Mouse (Mus musculus) lung, embryonic 14.5 days (tissue): ENCODE measurements at regions not wholly inside any gene's neighbourhood (a gene's known extent, or its start where the extent isn't known, plus 50 kb on each side); places are given as distances from the start of the nearest gene placed in this dataset.
"Not testable (repeated sequence)": the region's sequence is repeated elsewhere in the genome, so short reads cannot be mapped to it uniquely, and the experiment has no call there.

Experiments
- ATAC-seq: fragments of 200-750 bp; cut with Nextera tagmentation; 2 replicates; pipeline ENCODE4 v1.8.0; 2017; ENCODE audit warnings: mild to moderate bottlenecking, moderate TSS enrichment, moderate library complexity; ENCODE audit not compliant: insufficient read depth
- DNase-seq: peaks from one replicate; pipeline ENCODE4 v3.0.0-alpha.2; 2015
- H3K27ac ChIP-seq: fragments of 300-500 bp; sonication (generic); 2 replicates; pipeline ENCODE4 v1.5.1; 2014; ENCODE audit warnings: low read depth, mild to moderate bottlenecking, moderate library complexity
- H3K27me3 ChIP-seq: fragments of 300-500 bp; sonication (generic); 2 replicates; pipeline ENCODE4 v1.6.1; 2014; ENCODE audit warnings: low read length, control low read depth; ENCODE audit not compliant: insufficient read depth
- H3K36me3 ChIP-seq: fragments of 300-500 bp; sonication (generic); 2 replicates; pipeline ENCODE4 v1.6.1; 2014; ENCODE audit warnings: control low read depth; ENCODE audit not compliant: insufficient read depth
- H3K4me1 ChIP-seq: fragments of 300-500 bp; sonication (generic); 2 replicates; pipeline ENCODE4 v1.6.1; 2014; ENCODE audit warnings: antibody characterized with exemption, control low read depth; ENCODE audit not compliant: insufficient read depth
- H3K4me2 ChIP-seq: fragments of 300-500 bp; sonication (generic); 2 replicates; pipeline ENCODE4 v1.6.1; 2014; ENCODE audit warnings: mild to moderate bottlenecking
- H3K4me3 ChIP-seq: fragments of 300-500 bp; sonication (generic); 2 replicates; pipeline ENCODE4 v1.5.1; 2014; ENCODE audit warnings: low read depth, low read length
- H3K9ac ChIP-seq: fragments of 300-500 bp; sonication (generic); 2 replicates; pipeline ENCODE4 v1.6.1; 2014
- H3K9me3 ChIP-seq: fragments of 300-500 bp; sonication (generic); 2 replicates; pipeline ENCODE4 v1.6.1; 2016; ENCODE audit warnings: low read depth, low read length, control low read depth
- CTCF ChIP-seq: IDR thresholded peaks from 2 replicates; pipeline ENCODE4 v1.5.1; 2016; ENCODE audit warnings: antibody characterized with exemption, low read depth
- WGBS: fragments of 180-500 bp; shearing (Covaris S2); extraction: QIAGEN DNeasy Blood & Tissue Kit; methylation state at CpG from one replicate; pipeline ENCODE4 v1.1.7; 2014; 5-methylcytosine and 5-hydroxymethylcytosine counted together

DNA sequence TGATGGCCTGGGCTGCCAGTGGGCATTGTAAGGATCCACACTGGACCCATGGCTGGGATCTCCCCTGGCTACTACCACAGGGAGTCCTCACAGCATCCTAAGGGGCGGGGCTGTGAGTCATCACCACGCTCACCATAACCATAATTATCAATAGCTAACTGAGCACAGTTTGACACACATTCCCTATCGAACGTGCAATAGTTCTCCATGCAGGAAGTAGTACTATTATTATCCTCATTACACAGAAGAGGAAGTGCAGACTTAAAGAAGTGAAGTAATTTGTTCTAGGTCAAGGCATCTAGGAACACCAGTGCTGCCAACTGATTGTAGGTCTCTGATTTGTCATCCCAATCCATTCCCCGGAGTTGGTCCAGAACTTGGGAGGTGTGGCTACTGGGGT lies 84.1 kb upstream of the Trim2 start:
- no peaks in the 10 kb centered on the region; the same call in 1 of the 2 replicates for H3K4me1 ChIP-seq
- ATAC-seq (no peak), DNase-seq (no peak)
- no peaks in the 10 kb centered on the region for H3K36me3 ChIP-seq
- H3K27ac ChIP-seq = no peak overlapping the region
- 90% methylated on average over 5 of the region's 5 CpGs for WGBS
- H3K4me2 ChIP-seq = no peak overlapping the region
- no peak overlapping the region for H3K9ac ChIP-seq
- H3K4me3 ChIP-seq = no peak overlapping the region
- H3K9me3 ChIP-seq = no peaks in the 10 kb centered on the region
- H3K27me3 ChIP-seq = no peaks in the 10 kb centered on the region
- no peak for TF ChIP-seq CTCF

DNA sequence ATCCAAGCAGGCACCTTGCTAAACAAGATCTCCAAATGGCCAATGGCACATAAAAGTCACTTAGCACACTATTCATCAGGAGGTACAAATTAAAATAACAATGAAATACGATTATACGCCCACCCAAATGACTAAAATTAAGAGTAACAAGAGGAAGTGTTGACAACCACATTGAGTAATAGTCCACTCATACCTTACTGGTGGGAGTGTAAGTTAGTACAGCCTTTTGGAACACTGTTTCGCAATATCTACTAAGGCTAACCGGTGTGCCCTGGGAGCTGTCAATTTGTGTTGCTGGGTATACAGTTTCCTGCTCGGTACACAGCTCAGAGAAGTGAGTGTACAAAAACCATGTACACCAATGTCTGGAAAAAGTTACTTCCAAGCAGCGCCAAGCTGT lies 81.8 kb upstream of the Trim2 start:
- Histone ChIP-seq H3K27ac (no peak overlapping the region), H3K9me3 (no peaks in the 10 kb centered on the region), H3K4me3 (no peak overlapping the region), H3K36me3 (no peaks in the 10 kb centered on the region), H3K4me2 (no peak overlapping the region), H3K4me1 (no peaks in the 10 kb centered on the region; the same call in 1 of the 2 replicates), H3K9ac (no peak overlapping the region), H3K27me3 (no peaks in the 10 kb centered on the region)
- TF ChIP-seq CTCF = no peak
- 74% methylated on average over 6 of the region's 6 CpGs for WGBS
- DNase-seq (no peak), ATAC-seq (no peak)

DNA sequence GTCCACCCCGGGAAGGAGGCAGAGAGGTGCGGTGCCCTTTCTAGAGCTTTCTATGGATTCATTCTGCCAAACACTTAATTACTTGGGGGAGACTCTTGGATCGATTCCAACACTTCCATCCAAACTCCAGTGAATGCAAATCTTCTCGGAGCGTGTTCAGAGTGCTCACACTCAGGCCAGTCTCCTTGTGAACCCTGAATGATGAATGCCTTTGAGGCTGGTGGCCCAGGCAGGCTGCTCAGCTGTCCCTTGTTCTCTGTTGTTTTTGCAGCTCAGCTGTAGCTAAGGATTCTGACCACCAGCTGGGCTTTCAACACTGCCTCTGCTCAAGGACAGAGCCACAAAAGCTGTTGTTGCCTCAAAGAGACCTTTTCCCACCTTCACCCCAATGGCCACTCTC lies 79.0 kb upstream of the Trim2 start:
- Histone ChIP-seq H3K9me3 (no peaks in the 10 kb centered on the region), H3K27me3 (no peaks in the 10 kb centered on the region), H3K4me3 (no peak overlapping the region), H3K36me3 (no peaks in the 10 kb centered on the region), H3K27ac (no peak overlapping the region), H3K4me1 (no peaks in the 10 kb centered on the region; the same call in 1 of the 2 replicates), H3K4me2 (no peak overlapping the region), H3K9ac (no peak overlapping the region)
- ATAC-seq = peak; percentile 80; the same call in 1 of the 2 replicates
- TF ChIP-seq CTCF = no peak
- 36% methylated on average over 5 of the region's 5 CpGs for WGBS
- DNase-seq = peak; percentile 63

DNA sequence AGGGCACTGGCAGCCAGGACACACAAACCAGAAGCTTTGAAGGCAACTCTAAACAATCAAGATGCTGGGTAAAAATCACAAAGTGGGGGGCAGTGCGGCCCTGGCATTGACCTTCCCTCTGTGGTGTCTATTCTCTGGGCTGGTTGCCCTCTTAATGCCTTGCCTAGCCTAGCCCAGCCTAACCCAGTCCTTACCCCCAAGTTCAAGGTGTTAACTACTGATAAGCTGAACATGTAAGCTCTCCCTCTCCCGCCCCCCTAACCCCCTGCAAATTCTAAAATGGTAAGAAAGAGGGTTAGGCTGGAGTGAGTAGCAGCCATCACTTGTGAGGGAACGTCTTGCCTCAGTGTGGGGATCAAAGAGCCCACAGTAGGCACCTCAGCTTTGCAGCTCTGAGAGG lies 76.9 kb upstream of the Trim2 start:
- whole genome bisulfite sequencing = 72% methylated on average over 3 of the region's 3 CpGs
- H3K27me3 ChIP-seq = no peaks in the 10 kb centered on the region
- H3K9ac ChIP-seq = no peak overlapping the region
- no peaks in the 10 kb centered on the region for H3K9me3 ChIP-seq
- no peaks in the 10 kb centered on the region for H3K36me3 ChIP-seq
- ATAC-seq = no peak; the same call in 1 of the 2 replicates
- no peak for DNase-seq
- H3K4me1 ChIP-seq = peaks cover 8% of the 10 kb centered on the region; the same call in 1 of the 2 replicates
- H3K4me2 ChIP-seq = no peak overlapping the region
- H3K27ac ChIP-seq = no peak overlapping the region
- no peak for TF ChIP-seq CTCF
- H3K4me3 ChIP-seq = no peak overlapping the region

DNA sequence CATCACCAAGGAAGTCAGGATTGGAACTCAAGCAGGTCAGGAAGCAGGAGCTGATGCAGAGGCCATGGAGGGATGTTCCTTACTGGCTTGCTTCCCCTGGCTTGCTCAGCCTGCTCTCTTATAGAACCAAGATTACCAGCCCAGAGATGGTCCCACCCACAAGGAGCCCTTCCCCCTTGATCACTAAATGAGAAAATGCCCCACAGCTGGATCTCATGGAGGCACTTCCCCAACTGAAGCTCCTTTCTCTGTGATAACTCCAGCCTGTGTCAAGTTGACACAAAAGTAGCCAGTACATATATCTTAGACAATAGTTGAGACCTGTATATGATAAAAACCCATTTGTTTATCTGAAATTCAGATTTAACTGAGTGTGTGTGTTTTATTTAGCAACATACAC lies 76.4 kb upstream of the Trim2 start:
- H3K4me3 ChIP-seq, H3K9me3 ChIP-seq, H3K36me3 ChIP-seq, ATAC-seq, H3K4me2 ChIP-seq, DNase-seq, H3K9ac ChIP-seq, H3K27ac ChIP-seq, H3K27me3 ChIP-seq: not testable (repeated sequence)
- peaks cover 10% of the 10 kb centered on the region; the same call in 1 of the 2 replicates for H3K4me1 ChIP-seq

DNA sequence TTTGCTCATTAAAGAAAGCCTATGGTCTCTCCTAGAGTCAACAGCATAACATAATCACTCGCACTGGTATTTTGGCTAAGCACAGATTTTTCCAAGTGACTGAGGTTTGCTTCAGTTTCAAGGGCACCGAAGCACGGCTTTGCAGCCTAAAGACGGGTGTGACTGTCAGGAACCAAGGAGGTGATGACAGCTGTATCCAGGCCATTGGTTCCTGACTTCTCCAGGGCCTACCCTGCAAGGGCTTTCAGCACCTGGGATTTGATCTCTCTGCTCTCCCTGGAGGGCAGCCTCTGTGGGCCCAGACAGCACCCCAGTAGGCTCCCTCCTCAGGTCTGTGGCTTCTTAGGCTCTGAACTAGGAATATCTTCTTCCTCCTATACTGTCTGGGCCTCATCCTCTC lies 75.3 kb upstream of the Trim2 start:
- H3K36me3 ChIP-seq = no peaks in the 10 kb centered on the region
- no peaks in the 10 kb centered on the region for H3K27me3 ChIP-seq
- ATAC-seq (no peak), DNase-seq (no peak)
- H3K4me3 ChIP-seq = no peak overlapping the region
- no peak overlapping the region for H3K27ac ChIP-seq
- no peak overlapping the region for H3K4me2 ChIP-seq
- TF ChIP-seq CTCF = no peak
- H3K4me1 ChIP-seq = peaks cover 10% of the 10 kb centered on the region; the same call in 1 of the 2 replicates
- H3K9ac ChIP-seq = no peak overlapping the region
- H3K9me3 ChIP-seq = no peaks in the 10 kb centered on the region
- 34% methylated on average over 4 of the region's 4 CpGs for WGBS

DNA sequence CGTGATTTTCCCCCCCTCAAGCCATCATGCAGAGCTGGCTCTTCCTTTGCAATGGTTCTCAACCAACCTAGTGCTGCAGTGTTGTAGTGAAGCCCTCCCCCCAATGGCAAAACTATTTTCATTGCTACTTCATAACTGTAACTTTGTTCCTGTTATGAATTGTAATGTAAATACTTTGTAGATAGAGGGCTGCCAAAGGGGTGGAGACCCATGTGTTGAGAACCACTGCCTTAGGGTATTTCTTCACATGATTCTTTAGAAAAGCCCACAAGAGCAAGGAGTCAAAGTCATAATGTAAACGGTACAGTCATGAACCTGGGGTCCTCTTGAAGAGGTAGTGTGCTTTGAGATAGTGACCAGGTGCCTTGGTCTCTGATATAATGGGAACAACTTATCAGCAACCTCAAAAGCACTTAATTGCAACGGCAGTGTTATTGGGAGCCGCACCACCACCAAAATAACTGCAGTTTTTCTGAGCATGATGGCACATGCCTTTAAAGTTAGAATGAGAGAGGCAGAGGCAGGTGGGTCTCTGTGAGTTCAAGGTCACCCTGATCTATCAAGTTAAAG lies 72.4 kb upstream of the Trim2 start:
- 65% methylated on average over 4 of the region's 4 CpGs for WGBS
- peak; percentile 68 for DNase-seq
- H3K36me3 ChIP-seq = no peaks in the 10 kb centered on the region
- peak; percentile 64; the same call in 1 of the 2 replicates for ATAC-seq
- H3K4me1 ChIP-seq = peaks cover 10% of the 10 kb centered on the region; the same call in 1 of the 2 replicates
- H3K4me2 ChIP-seq = no peak overlapping the region
- no peak overlapping the region for H3K4me3 ChIP-seq
- no peaks in the 10 kb centered on the region for H3K27me3 ChIP-seq
- no peak overlapping the region for H3K27ac ChIP-seq
- H3K9ac ChIP-seq = no peak overlapping the region
- no peak for TF ChIP-seq CTCF
- H3K9me3 ChIP-seq = no peaks in the 10 kb centered on the region

DNA sequence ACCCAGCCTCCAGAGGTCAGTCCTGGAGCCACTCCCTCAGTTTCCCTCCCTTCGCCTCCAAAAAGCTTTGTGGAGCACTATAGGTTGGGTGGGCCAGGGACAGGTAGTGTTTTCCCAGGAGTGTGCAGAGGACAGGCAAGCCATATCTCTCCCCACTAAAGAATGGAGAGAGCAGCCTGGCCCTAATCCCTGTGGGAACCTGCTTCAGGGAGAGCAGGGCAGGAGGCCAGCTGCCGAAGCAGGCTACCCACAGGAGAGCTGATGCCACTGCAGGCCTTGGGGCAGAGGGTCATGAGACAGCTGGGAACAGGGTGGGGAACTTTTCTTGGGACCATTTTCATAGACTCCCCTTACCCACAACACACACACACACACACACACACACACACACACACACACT lies 69.8 kb upstream of the Trim2 start:
- no peaks in the 10 kb centered on the region for H3K27me3 ChIP-seq
- no peak for TF ChIP-seq CTCF
- H3K4me1 ChIP-seq = peaks cover 10% of the 10 kb centered on the region; the same call in 1 of the 2 replicates
- no peak overlapping the region for H3K27ac ChIP-seq
- no peaks in the 10 kb centered on the region for H3K36me3 ChIP-seq
- H3K4me3 ChIP-seq = no peak overlapping the region
- no peak overlapping the region for H3K4me2 ChIP-seq
- 57% methylated on average over 2 of the region's 2 CpGs for WGBS
- H3K9me3 ChIP-seq = no peaks in the 10 kb centered on the region
- DNase-seq (no peak), ATAC-seq (no peak)
- no peak overlapping the region for H3K9ac ChIP-seq
